Mouse (Mus musculus): ENCODE data around the gene Cdkal1. TPM values are rescaled to one million over a fixed set of nuclear protein-coding genes. Genes with fewer than 3 reads are reported as not detected.
A peak's percentile ranks its signal among the peaks of the same experiment; 100 is the strongest.

Cdkal1 gene
- polyA plus RNA-seq, 1 experiment from 2014 or later = 14.7 TPM

GRCm38 (mm10) chr13:29377572-29377971 is 477.9 kb downstream of the Cdkal1 start:
- H3K4me2 ChIP-seq (replicated peaks; ENCODE audit: low read depth) = no peak overlapping the region
- H3K36me3 ChIP-seq (ENCODE audit: control insufficient read depth, insufficient read depth, low read length) = no peaks in the 10 kb centered on the region
- no peaks in the 10 kb centered on the region for H3K4me1 ChIP-seq (replicated peaks; ENCODE audit: control insufficient read depth, insufficient read depth)
- H3K4me3 ChIP-seq (ENCODE audit: low read depth, low read length) = no peak overlapping the region
- no peak overlapping the region for H3K9ac ChIP-seq (ENCODE audit: low read length)
- no peak overlapping the region for H3K27ac ChIP-seq (replicated peaks)
- TF ChIP-seq CTCF (IDR thresholded peaks at IDR 0.05; ENCODE audit: low read depth) (no peak), EP300 (optimal IDR thresholded peaks at IDR 0.05) (no peak)
- no peaks in the 10 kb centered on the region for H3K27me3 ChIP-seq (ENCODE audit: control insufficient read depth, insufficient read depth, low read length)
- H3K9me3 ChIP-seq (ENCODE audit: control insufficient read depth, low read length) = no peaks in the 10 kb centered on the region
- ATAC-seq (ENCODE audit: low FRiP score, low TSS enrichment) (peak; percentile 81), DNase-seq (ENCODE audit: low spot score) (peak; percentile 36)
- 66% methylated on average over 2 of the region's 2 CpGs for WGBS

GRCm38 (mm10) chr13:29371916-29372315 is 483.6 kb downstream of the Cdkal1 start:
- Histone ChIP-seq H3K9ac (ENCODE audit: low read length) (no peak overlapping the region), H3K27ac (replicated peaks) (no peak overlapping the region), H3K4me3 (ENCODE audit: low read depth, low read length) (no peak overlapping the region), H3K27me3 (ENCODE audit: control insufficient read depth, insufficient read depth, low read length) (no peaks in the 10 kb centered on the region), H3K4me1 (replicated peaks; ENCODE audit: control insufficient read depth, insufficient read depth) (no peaks in the 10 kb centered on the region), H3K36me3 (ENCODE audit: control insufficient read depth, insufficient read depth, low read length) (no peaks in the 10 kb centered on the region), H3K9me3 (ENCODE audit: control insufficient read depth, low read length) (no peaks in the 10 kb centered on the region), H3K4me2 (replicated peaks; ENCODE audit: low read depth) (no peak overlapping the region)
- DNase-seq (ENCODE audit: low spot score) (no peak), ATAC-seq (ENCODE audit: low FRiP score, low TSS enrichment) (no peak)
- 65% methylated on average over 3 of the region's 3 CpGs for WGBS
- TF ChIP-seq CTCF (IDR thresholded peaks at IDR 0.05; ENCODE audit: low read depth) (no peak), EP300 (optimal IDR thresholded peaks at IDR 0.05) (no peak)

GRCm38 (mm10) chr13:29371466-29371771 is 484.1 kb downstream of the Cdkal1 start:
- DNase-seq (ENCODE audit: low spot score) (no peak), ATAC-seq (ENCODE audit: low FRiP score, low TSS enrichment) (no peak)
- TF ChIP-seq CTCF (IDR thresholded peaks at IDR 0.05; ENCODE audit: low read depth) (no peak), EP300 (optimal IDR thresholded peaks at IDR 0.05) (no peak)
- Histone ChIP-seq H3K4me1 (replicated peaks; ENCODE audit: control insufficient read depth, insufficient read depth) (no peaks in the 10 kb centered on the region), H3K4me2 (replicated peaks; ENCODE audit: low read depth) (no peak overlapping the region), H3K27me3 (ENCODE audit: control insufficient read depth, insufficient read depth, low read length) (no peaks in the 10 kb centered on the region), H3K9me3 (ENCODE audit: control insufficient read depth, low read length) (no peaks in the 10 kb centered on the region), H3K9ac (ENCODE audit: low read length) (no peak overlapping the region), H3K36me3 (ENCODE audit: control insufficient read depth, insufficient read depth, low read length) (no peaks in the 10 kb centered on the region), H3K4me3 (ENCODE audit: low read depth, low read length) (no peak overlapping the region), H3K27ac (replicated peaks) (no peak overlapping the region)
- 78% methylated on average over 4 of the region's 4 CpGs for WGBS

GRCm38 (mm10) chr13:29370731-29371465 is 484.6 kb downstream of the Cdkal1 start:
- no peaks in the 10 kb centered on the region for H3K9me3 ChIP-seq (ENCODE audit: control insufficient read depth, low read length)
- no peak overlapping the region for H3K9ac ChIP-seq (ENCODE audit: low read length)
- no peaks in the 10 kb centered on the region for H3K36me3 ChIP-seq (ENCODE audit: control insufficient read depth, insufficient read depth, low read length)
- no peak overlapping the region for H3K27ac ChIP-seq (replicated peaks)
- H3K4me1 ChIP-seq (replicated peaks; ENCODE audit: control insufficient read depth, insufficient read depth) = no peaks in the 10 kb centered on the region
- no peaks in the 10 kb centered on the region for H3K27me3 ChIP-seq (ENCODE audit: control insufficient read depth, insufficient read depth, low read length)
- H3K4me3 ChIP-seq (ENCODE audit: low read depth, low read length) = no peak overlapping the region
- TF ChIP-seq EP300 (optimal IDR thresholded peaks at IDR 0.05) (no peak), CTCF (IDR thresholded peaks at IDR 0.05; ENCODE audit: low read depth) (no peak)
- WGBS = 43% methylated on average over 5 of the region's 5 CpGs
- ATAC-seq (ENCODE audit: low FRiP score, low TSS enrichment) (no peak), DNase-seq (ENCODE audit: low spot score) (no peak)
- H3K4me2 ChIP-seq (replicated peaks; ENCODE audit: low read depth) = no peak overlapping the region

GRCm38 (mm10) chr13:29368806-29369205 is 486.7 kb downstream of the Cdkal1 start:
- no peak overlapping the region for H3K4me3 ChIP-seq (ENCODE audit: low read depth, low read length)
- H3K4me1 ChIP-seq (replicated peaks; ENCODE audit: control insufficient read depth, insufficient read depth) = no peaks in the 10 kb centered on the region
- no peaks in the 10 kb centered on the region for H3K36me3 ChIP-seq (ENCODE audit: control insufficient read depth, insufficient read depth, low read length)
- H3K9me3 ChIP-seq (ENCODE audit: control insufficient read depth, low read length) = no peaks in the 10 kb centered on the region
- no peak for DNase-seq (ENCODE audit: low spot score)
- no peak for TF ChIP-seq CTCF (IDR thresholded peaks at IDR 0.05; ENCODE audit: low read depth)
- TF ChIP-seq EP300 (optimal IDR thresholded peaks at IDR 0.05) = no peak
- WGBS = 32% methylated on average over 6 of the region's 6 CpGs
- no peak overlapping the region for H3K9ac ChIP-seq (ENCODE audit: low read length)
- H3K4me2 ChIP-seq (replicated peaks; ENCODE audit: low read depth) = no peak overlapping the region
- no peaks in the 10 kb centered on the region for H3K27me3 ChIP-seq (ENCODE audit: control insufficient read depth, insufficient read depth, low read length)
- no peak for ATAC-seq (ENCODE audit: low FRiP score, low TSS enrichment)
- H3K27ac ChIP-seq (replicated peaks) = no peak overlapping the region

GRCm38 (mm10) chr13:29364901-29365625 is 490.4 kb downstream of the Cdkal1 start:
- Histone ChIP-seq H3K9ac (ENCODE audit: low read length) (no peak overlapping the region), H3K27ac (replicated peaks) (no peak overlapping the region), H3K4me3 (ENCODE audit: low read depth, low read length) (no peak overlapping the region), H3K36me3 (ENCODE audit: control insufficient read depth, insufficient read depth, low read length) (no peaks in the 10 kb centered on the region), H3K4me1 (replicated peaks; ENCODE audit: control insufficient read depth, insufficient read depth) (no peaks in the 10 kb centered on the region), H3K4me2 (replicated peaks; ENCODE audit: low read depth) (no peak overlapping the region), H3K27me3 (ENCODE audit: control insufficient read depth, insufficient read depth, low read length) (no peaks in the 10 kb centered on the region), H3K9me3 (ENCODE audit: control insufficient read depth, low read length) (no peaks in the 10 kb centered on the region)
- TF ChIP-seq EP300 (optimal IDR thresholded peaks at IDR 0.05) (no peak), CTCF (IDR thresholded peaks at IDR 0.05; ENCODE audit: low read depth) (no peak)
- ATAC-seq (ENCODE audit: low FRiP score, low TSS enrichment) = no peak
- 75% methylated on average over 13 of the region's 13 CpGs for WGBS
- DNase-seq (ENCODE audit: low spot score) = no peak
